Mouse (Mus musculus) kidney, postnatal 0 days (tissue): Measurements from ENCODE around the gene Eif4a3. TPM values are rescaled to one million over a fixed set of nuclear protein-coding genes. Genes with fewer than 3 reads are reported as not detected.
A peak's percentile ranks its signal among the peaks of the same experiment; 100 is the strongest.
"Not testable (repeated sequence)": the region's sequence is repeated elsewhere in the genome, so short reads cannot be mapped to it uniquely, and the experiment has no call there.

Experiments
- ATAC-seq: fragments of 200-750 bp; cut with Nextera tagmentation; replicated peaks from 2 replicates; pipeline ENCODE4 v1.8.0; 2017; ENCODE audit warnings: low read depth, moderate number of reproducible peaks, moderate TSS enrichment, moderate library complexity; ENCODE audit not compliant: low FRiP score
- DNase-seq: peaks from one replicate; pipeline ENCODE4 v3.0.0-alpha.2; 2016; ENCODE audit warnings: low spot score
- H3K27ac ChIP-seq: fragments of 300-500 bp; sonication (generic); 2 replicates; pipeline ENCODE4 v1.5.1; 2014; ENCODE audit warnings: mild to moderate bottlenecking
- H3K27me3 ChIP-seq: fragments of 300-500 bp; sonication (generic); 2 replicates; pipeline ENCODE4 v1.6.1; 2014; ENCODE audit warnings: low read length, mixed read lengths; ENCODE audit not compliant: insufficient read depth
- H3K36me3 ChIP-seq: fragments of 300-500 bp; sonication (generic); 2 replicates; pipeline ENCODE4 v1.6.1; 2014; ENCODE audit warnings: low read length, mixed read lengths; ENCODE audit not compliant: insufficient read depth
- H3K4me1 ChIP-seq: fragments of 300-500 bp; sonication (generic); replicated peaks from 2 replicates; pipeline ENCODE4 v1.6.1; 2014; ENCODE audit warnings: antibody characterized with exemption, low read length, mixed read lengths; ENCODE audit not compliant: insufficient read depth
- H3K4me2 ChIP-seq: fragments of 300-500 bp; sonication (generic); 2 replicates; pipeline ENCODE4 v1.6.1; 2014; ENCODE audit warnings: mild to moderate bottlenecking, low read length, moderate library complexity, mixed read lengths
- H3K4me3 ChIP-seq: fragments of 300-500 bp; sonication (generic); replicated peaks from 2 replicates; pipeline ENCODE4 v1.5.1; 2014; ENCODE audit warnings: low read depth, low read length
- H3K9ac ChIP-seq: fragments of 300-500 bp; sonication (generic); 2 replicates; pipeline ENCODE4 v1.6.1; 2014; ENCODE audit warnings: low read depth, low read length
- H3K9me3 ChIP-seq: fragments of 300-500 bp; sonication (generic); replicated peaks from 2 replicates; pipeline ENCODE4 v1.6.1; 2016; ENCODE audit warnings: low read length, inconsistent platforms, mixed read lengths
- CTCF ChIP-seq: IDR thresholded peaks from 2 replicates; pipeline ENCODE4 v1.5.1; 2016; ENCODE audit warnings: antibody characterized with exemption, low read depth, mild to moderate bottlenecking, moderate library complexity
- WGBS: fragments of 180-500 bp; shearing (Covaris S2); extraction: QIAGEN DNeasy Blood & Tissue Kit; methylation state at CpG from one replicate; pipeline ENCODE4 v1.1.7; 2014; 5-methylcytosine and 5-hydroxymethylcytosine counted together
- polyA plus RNA-seq: library from polyadenylated mRNA; unstranded; fragments of >200 nt; fragmentation: Nextera tagmentation; extraction: Ambion mirVana; gene quantifications from 2 replicates; pipeline ENCODE4 v1.2.1, GENCODE M21; 2015

Eif4a3 gene
- polyA plus RNA-seq, 1 experiment from 2014 or later, result 260 TPM

DNA sequence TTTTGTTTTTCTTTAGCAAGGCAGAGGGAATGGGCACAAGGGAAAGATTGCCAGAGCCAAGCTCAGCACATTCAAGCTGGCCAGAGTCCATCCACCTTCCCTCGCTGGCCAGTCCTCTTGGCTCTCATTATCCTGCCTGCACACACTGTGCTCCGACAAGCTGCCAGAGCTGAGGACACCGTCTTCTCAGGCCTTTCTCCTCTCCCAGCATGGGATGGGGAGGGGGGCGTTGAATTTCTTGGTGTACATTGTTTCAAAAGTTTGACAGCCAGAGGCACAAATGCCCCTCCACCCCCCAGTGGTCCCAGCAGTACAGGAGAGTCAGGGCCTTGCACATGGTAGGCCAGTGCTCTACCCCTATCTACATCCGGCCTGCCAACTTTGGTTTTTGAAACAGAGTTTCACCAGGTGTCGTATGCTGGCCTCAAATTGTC, 32.6 kb downstream of the Eif4a3 start:
- whole genome bisulfite sequencing, result 38% methylated on average over 6 of the region's 6 CpGs
- peak overlapping the region; percentile 99 for H3K4me2 ChIP-seq
- no peak for TF ChIP-seq CTCF
- no peaks in the 10 kb centered on the region for H3K9me3 ChIP-seq
- peak overlapping the region; percentile 36; the same call in 1 of the 2 replicates for H3K27ac ChIP-seq
- peak overlapping the region; percentile 73; the same call in 1 of the 2 replicates for H3K9ac ChIP-seq
- H3K36me3 ChIP-seq, result no peaks in the 10 kb centered on the region
- H3K4me3 ChIP-seq, result no peak overlapping the region
- no peaks in the 10 kb centered on the region for H3K4me1 ChIP-seq
- peak; percentile 25 for ATAC-seq
- no peak for DNase-seq
- H3K27me3 ChIP-seq, result no peaks in the 10 kb centered on the region

DNA sequence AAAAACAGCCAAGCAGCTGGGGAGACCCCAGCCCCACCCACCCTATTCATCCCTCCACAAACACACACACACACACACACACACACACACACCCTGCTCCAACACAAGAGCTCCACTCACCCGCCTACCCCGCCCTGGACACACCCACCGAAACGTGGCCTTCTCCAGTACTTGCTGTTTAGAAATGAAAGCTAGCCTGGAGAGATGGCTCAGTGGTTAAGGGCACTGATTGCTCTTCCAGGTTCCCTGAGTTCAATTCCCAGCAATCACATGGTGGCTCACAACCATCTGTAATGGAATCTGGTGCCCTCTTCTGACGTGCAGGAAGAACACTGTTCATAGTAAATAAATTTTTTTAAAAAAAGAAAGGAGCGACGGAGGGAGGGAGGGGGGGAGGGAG, 34.1 kb downstream of the Eif4a3 start:
- H3K4me2 ChIP-seq, result no peak overlapping the region
- no peaks in the 10 kb centered on the region for H3K9me3 ChIP-seq
- H3K27me3 ChIP-seq, result no peaks in the 10 kb centered on the region
- WGBS, result 81% methylated on average over 7 of the region's 7 CpGs
- no peak for TF ChIP-seq CTCF
- H3K36me3 ChIP-seq, result no peaks in the 10 kb centered on the region
- DNase-seq, result no peak
- ATAC-seq, result no peak
- no peaks in the 10 kb centered on the region for H3K4me1 ChIP-seq
- no peak overlapping the region for H3K4me3 ChIP-seq
- H3K27ac ChIP-seq, result no peak overlapping the region
- no peak overlapping the region for H3K9ac ChIP-seq

DNA sequence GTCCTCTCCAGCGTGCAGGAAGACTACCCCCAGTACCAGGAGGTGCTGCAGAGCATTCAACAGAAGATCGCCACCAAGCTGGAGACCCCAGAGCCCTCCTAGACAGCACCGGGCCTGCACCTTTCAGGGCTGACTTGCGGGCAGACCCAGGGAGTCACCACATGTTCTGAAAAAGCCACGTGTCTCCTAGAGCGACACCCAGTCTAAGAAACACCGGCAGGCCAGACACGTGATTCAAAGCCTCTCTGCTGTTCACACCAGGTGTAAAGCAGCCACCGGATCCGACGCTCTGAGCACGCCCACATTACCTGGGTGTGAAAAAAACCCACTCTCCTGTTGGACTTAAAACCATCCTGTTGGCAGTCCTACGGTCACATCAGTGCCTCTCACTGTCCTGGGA, 35.5 kb downstream of the Eif4a3 start:
- no peak overlapping the region for H3K27ac ChIP-seq
- no peak for TF ChIP-seq CTCF
- DNase-seq (no peak), ATAC-seq (no peak)
- no peaks in the 10 kb centered on the region for H3K36me3 ChIP-seq
- no peak overlapping the region for H3K4me2 ChIP-seq
- H3K4me3 ChIP-seq, result no peak overlapping the region
- no peaks in the 10 kb centered on the region for H3K27me3 ChIP-seq
- H3K4me1 ChIP-seq, result no peaks in the 10 kb centered on the region
- H3K9me3 ChIP-seq, result no peaks in the 10 kb centered on the region
- WGBS, result 91% methylated on average over 13 of the region's 13 CpGs
- H3K9ac ChIP-seq, result no peak overlapping the region

DNA sequence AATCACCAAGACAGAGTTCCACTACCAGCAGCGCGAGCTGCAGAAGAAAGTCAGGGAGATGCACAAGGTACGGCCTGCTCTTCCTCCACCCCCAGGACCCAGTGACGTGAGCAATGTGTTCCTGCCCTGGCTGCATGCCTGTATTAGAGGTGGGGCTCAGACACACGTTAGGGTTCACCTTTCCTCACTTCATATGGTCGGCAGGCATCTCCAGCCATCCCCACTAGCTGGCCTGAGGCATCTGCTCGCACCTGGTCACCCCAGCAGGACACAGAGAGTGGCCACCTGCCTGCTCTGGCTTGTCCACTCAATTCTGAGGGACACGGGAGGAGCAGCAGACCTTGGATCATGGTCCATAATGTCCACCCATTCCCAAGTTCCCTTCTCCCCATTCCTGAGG, 39.9 kb downstream of the Eif4a3 start:
- no peak for TF ChIP-seq CTCF
- no peak overlapping the region for H3K27ac ChIP-seq
- ATAC-seq (no peak), DNase-seq (no peak)
- H3K4me1 ChIP-seq, result peaks cover 18% of the 10 kb centered on the region
- H3K4me3 ChIP-seq, result no peak overlapping the region
- H3K27me3 ChIP-seq, result no peaks in the 10 kb centered on the region
- no peak overlapping the region for H3K9ac ChIP-seq
- H3K4me2 ChIP-seq, result no peak overlapping the region
- no peaks in the 10 kb centered on the region for H3K36me3 ChIP-seq
- 85% methylated on average over 8 of the region's 8 CpGs for WGBS
- H3K9me3 ChIP-seq, result no peaks in the 10 kb centered on the region

DNA sequence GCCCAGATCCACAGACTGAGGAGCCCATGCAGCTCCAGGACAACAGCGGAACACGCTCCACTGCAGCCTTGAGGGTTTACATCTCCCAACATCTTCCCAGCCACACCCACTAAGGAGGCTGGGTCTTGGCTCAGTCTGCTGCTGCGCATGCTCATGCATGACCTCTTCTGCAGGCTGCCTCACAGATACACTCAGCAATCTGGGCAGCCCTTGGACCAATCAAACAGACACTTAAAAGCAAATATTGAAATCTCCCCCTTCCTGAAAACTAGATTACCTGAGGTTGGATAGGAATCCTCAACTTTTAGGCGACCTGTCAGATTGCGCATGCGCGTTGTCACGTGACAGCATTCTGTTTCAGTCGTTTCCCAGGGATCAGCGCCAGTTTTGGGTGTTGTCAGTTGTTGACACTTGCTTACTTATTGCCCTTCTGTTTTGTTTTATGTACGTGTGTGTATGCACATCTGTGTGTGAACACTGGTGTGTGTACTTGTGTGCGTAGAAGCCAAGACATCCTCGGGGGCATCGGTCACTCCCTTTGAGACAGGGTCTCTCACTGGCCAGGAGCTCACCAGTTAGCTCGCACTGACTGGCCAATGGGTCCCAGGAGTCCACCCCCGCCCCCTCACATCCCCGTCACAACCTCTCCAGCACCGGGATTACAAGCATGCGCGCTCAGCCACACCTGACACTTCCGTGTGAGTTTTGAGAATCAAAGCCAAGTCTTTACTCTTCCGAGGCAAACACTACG, 41.1 kb downstream of the Eif4a3 start:
- Histone ChIP-seq H3K4me3 (peak overlapping the region; percentile 9; the same call in 1 of the 2 replicates), H3K4me1 (peaks cover 18% of the 10 kb centered on the region), H3K27ac (peak overlapping the region; percentile 40; the same call in 1 of the 2 replicates), H3K27me3 (no peaks in the 10 kb centered on the region), H3K9me3 (no peaks in the 10 kb centered on the region), H3K36me3 (no peaks in the 10 kb centered on the region), H3K4me2 (peak overlapping the region; percentile 46), H3K9ac (no peak overlapping the region)
- DNase-seq (peak; percentile 83), ATAC-seq (peak; percentile 54; the same call in 1 of the 2 replicates)
- TF ChIP-seq CTCF, result no peak
- WGBS, result 54% methylated on average over 23 of the region's 23 CpGs

DNA sequence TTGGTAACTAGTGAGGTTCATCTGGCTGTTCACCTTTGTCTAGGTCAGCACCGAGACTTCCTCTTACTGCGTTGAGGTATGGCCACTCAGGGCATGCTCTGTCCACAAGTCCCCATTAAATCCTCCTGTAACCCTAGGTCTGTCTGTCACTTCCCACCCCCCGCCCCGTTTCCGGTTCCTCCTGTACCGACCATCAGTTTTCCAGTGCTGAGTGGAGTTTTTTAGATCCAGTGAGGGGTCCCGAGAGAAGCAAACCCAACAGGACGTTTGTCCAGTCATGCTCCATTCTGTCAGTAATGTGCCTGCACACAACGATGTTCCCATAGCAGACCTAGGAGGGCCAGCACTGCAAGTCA, 41.7 kb downstream of the Eif4a3 start:
- ATAC-seq (no peak), DNase-seq (no peak)
- Histone ChIP-seq H3K36me3 (no peaks in the 10 kb centered on the region), H3K4me3 (peak overlapping the region; percentile 9; the same call in 1 of the 2 replicates), H3K27me3 (no peaks in the 10 kb centered on the region), H3K4me2 (peak overlapping the region; percentile 46), H3K9me3 (no peaks in the 10 kb centered on the region), H3K4me1 (peaks cover 18% of the 10 kb centered on the region), H3K9ac (no peak overlapping the region), H3K27ac (peak overlapping the region; percentile 40; the same call in 1 of the 2 replicates)
- no peak for TF ChIP-seq CTCF
- WGBS, result 36% methylated on average over 9 of the region's 9 CpGs

DNA sequence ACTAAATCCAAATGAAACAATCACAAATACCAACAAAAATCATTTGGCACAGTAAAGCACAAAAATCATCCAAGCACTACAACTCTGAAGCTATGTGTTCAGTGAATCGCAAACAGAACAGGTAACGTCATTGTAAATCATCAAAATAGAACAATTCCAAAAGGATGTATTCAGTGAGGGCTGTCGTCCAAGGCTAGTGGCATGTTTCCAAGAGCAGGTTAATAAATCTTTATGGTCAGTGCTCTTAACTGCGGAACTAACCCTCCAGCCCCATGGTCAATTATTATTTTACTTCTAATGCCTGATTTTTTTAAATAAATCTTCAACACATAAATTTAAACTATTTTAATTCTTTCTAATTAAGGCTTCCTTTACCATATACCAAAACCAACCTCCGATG, 43.3 kb downstream of the Eif4a3 start:
- not testable (repeated sequence) for H3K27ac ChIP-seq, H3K27me3 ChIP-seq, H3K4me2 ChIP-seq, H3K36me3 ChIP-seq, ATAC-seq, H3K4me3 ChIP-seq, H3K9ac ChIP-seq, H3K9me3 ChIP-seq
- 28% methylated on average over 5 of the region's 5 CpGs for WGBS
- DNase-seq, result peak; percentile 55
- H3K4me1 ChIP-seq, result peaks cover 25% of the 10 kb centered on the region
